Mouse (Mus musculus) bone marrow macrophage, adult 2 months (primary cell): ENCODE results near the gene Map2k7.

ENCODE experiments used
- CTCF ChIP-seq: IDR thresholded peaks from 2 replicates; pipeline ENCODE4 v1.5.1; 2012; ENCODE audit warnings: low read depth, mild to moderate bottlenecking, low read length, moderate library complexity
- POLR2A ChIP-seq: IDR thresholded peaks from 2 replicates; pipeline ENCODE4 v1.6.1; 2012; ENCODE audit warnings: mild to moderate bottlenecking, low read depth, low read length, borderline replicate concordance

DNA sequence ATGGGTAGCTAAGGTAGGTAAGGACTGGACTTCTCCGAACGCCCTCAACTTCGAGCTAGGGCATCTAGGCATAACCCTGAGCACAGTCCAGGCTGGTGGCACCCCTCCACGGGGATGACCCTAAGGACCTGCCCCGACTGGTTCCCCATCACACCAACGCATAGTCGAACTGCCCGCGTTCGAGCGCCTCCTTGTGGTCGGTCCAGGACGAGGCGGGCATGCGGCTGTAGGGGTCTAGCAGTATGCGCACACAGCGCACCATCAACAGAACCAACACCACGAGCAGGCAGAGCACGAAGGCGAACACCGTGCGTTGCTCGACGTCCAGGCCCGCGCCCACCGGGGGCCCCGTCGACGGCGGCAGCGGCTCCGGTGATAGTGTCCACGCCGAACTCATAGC is 19.7 kb downstream of the Map2k7 start:
- TF ChIP-seq CTCF (peak; percentile 71), POLR2A (no peak)
